Mouse (Mus musculus) brain, embryonic 14.5 days (tissue): ENCODE data around the gene Ints14.

Source experiments
- CTCF ChIP-seq: fragments of 200-500 bp; IDR thresholded peaks from 2 replicates; pipeline ENCODE4 v1.5.1; 2012; ENCODE audit warnings: inconsistent platforms, mild to moderate bottlenecking, moderate library complexity, borderline replicate concordance; ENCODE audit not compliant: insufficient read depth, insufficient read length; ENCODE audit errors: extremely low read depth
- POLR2A ChIP-seq: fragments of 200-500 bp; IDR thresholded peaks from 2 replicates; pipeline ENCODE4 v1.6.1; 2012; ENCODE audit warnings: mild to moderate bottlenecking, inconsistent platforms, borderline replicate concordance; ENCODE audit not compliant: poor library complexity, insufficient read depth, insufficient read length, severe bottlenecking; ENCODE audit errors: extremely low read depth

GRCm38 (mm10) chr9:64951161-64951657 is 9.5 kb upstream of the Ints14 start, which contains the start of gene Slc24a1:
- TF ChIP-seq CTCF (no peak), POLR2A (no peak)
